Mouse (Mus musculus) G1E (cell line): ENCODE results near the gene Nipa1.

Source experiments
- CTCF ChIP-seq: IDR thresholded peaks from 2 replicates; pipeline ENCODE4 v1.5.1; 2012; ENCODE audit warnings: low read depth, low read length, inconsistent platforms, mixed read lengths
- GATA1 ChIP-seq: IDR thresholded peaks from 2 replicates; pipeline ENCODE4 v1.6.1; 2012; ENCODE audit warnings: borderline replicate concordance, low read length, inconsistent platforms, mixed read lengths
- GATA2 ChIP-seq: IDR thresholded peaks from 2 replicates; pipeline ENCODE4 v1.6.1; 2012; ENCODE audit warnings: low read depth, low read length, inconsistent platforms, borderline replicate concordance

DNA sequence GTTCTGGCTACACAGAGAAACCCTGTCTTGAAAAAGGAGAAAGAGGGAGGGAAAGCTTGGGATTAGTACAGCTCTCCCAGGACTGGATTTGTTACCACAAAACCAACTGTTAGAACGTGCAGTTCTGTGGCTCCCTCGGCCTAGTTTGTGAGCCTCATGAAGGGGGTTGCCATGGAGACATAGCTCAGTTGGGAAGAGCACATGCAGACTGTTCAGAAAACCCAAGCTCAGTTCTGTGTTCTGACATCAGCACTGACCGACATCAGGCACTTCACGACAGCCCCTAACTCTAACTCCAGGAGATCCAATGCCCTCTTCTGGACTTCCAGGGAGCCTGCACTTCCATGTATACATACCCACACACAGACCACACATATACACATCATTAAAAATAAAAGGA lies 24.7 kb downstream of the Nipa1 start:
- TF ChIP-seq CTCF (no peak), GATA1 (no peak), GATA2 (no peak)
